Comparison of ENCODE assay signal across 8 mouse cellular contexts in genomic region chr8:121382583-121383241, GRCm38 (mm10).
DNase-seq lines count a peak whose midpoint lies in the region; ATAC-seq and TF ChIP-seq lines count a peak whose summit lies in the region.

No protein-coding gene starts in this region.

- no peaks in the 10 kb centered on the region for H3K79me3 ChIP-seq in C2C12 (ENCODE audit: low read depth)

- H3K36me3 ChIP-seq in C2C12 (ENCODE audit: control insufficient read depth, insufficient read depth) = no peaks in the 10 kb centered on the region
- no peaks in the 10 kb centered on the region for H3K36me3 ChIP-seq in heart, embryonic 16.5 days (ENCODE audit: control insufficient read depth, insufficient read depth)
- H3K36me3 ChIP-seq in lung, embryonic 16.5 days (ENCODE audit: control insufficient read depth, insufficient read depth, low read length) = no peaks in the 10 kb centered on the region

- H3K4me3 ChIP-seq in C2C12 (ENCODE audit: insufficient read depth, poor library complexity, severe bottlenecking) = no peak overlapping the region
- peak overlapping the region; percentile 29 for H3K4me3 ChIP-seq in heart, embryonic 16.5 days (ENCODE audit: low read length)
- H3K4me3 ChIP-seq in lung, embryonic 16.5 days (ENCODE audit: low read length) = peak overlapping the region; percentile 39

- H3K79me2 ChIP-seq in C2C12 (ENCODE audit: control insufficient read depth, insufficient read depth) = no peaks in the 10 kb centered on the region

- WGBS in heart, embryonic 16.5 days = 2% methylated on average over 21 of the region's 21 CpGs
- WGBS in lung, embryonic 16.5 days = 2% methylated on average over 21 of the region's 21 CpGs

- peak; percentile 87 for ATAC-seq in erythroid progenitor cell, adult 5-6 weeks (replicated peaks; ENCODE audit: low FRiP score, poor library complexity, severe bottlenecking)
- peak; percentile 69 for ATAC-seq in heart, embryonic 16.5 days (replicated peaks; ENCODE audit: extremely low read depth, insufficient read depth, low FRiP score)
- ATAC-seq in lung, embryonic 16.5 days (ENCODE audit: low read depth) = peak; percentile 84

- TF ChIP-seq CTCF in C2C12 (IDR thresholded peaks at IDR 0.05; ENCODE audit: control insufficient read depth, insufficient read depth, insufficient read length) = peak; percentile 64

- no peaks in the 10 kb centered on the region for H3K9me3 ChIP-seq in heart, embryonic 16.5 days (replicated peaks; ENCODE audit: control insufficient read depth, low read length)
- H3K9me3 ChIP-seq in lung, embryonic 16.5 days (ENCODE audit: control insufficient read depth, low read length) = no peaks in the 10 kb centered on the region

- peaks cover 7% of the 10 kb centered on the region for H3K4me1 ChIP-seq in heart, embryonic 16.5 days (ENCODE audit: control insufficient read depth, insufficient read depth, low read length)
- peaks cover 6% of the 10 kb centered on the region for H3K4me1 ChIP-seq in lung, embryonic 16.5 days (replicated peaks; ENCODE audit: control insufficient read depth, insufficient read depth, low read length)

- no peak overlapping the region for H3ac ChIP-seq in C2C12 (ENCODE audit: control insufficient read depth, insufficient read length, low read depth)

- peak overlapping the region; percentile 60 for H3K4me2 ChIP-seq in heart, embryonic 16.5 days (ENCODE audit: low read depth, low read length)
- peak overlapping the region; percentile 58 for H3K4me2 ChIP-seq in lung, embryonic 16.5 days (ENCODE audit: low read depth, low read length)

- H3K27ac ChIP-seq in heart, embryonic 16.5 days (ENCODE audit: low read length) = peak overlapping the region; percentile 17
- H3K27ac ChIP-seq in lung, embryonic 16.5 days (ENCODE audit: low read length) = 0 out of 2 replicates have a peak overlapping the region, but pooled peaks have one; percentile 45

- H3K27me3 ChIP-seq in C2C12 (ENCODE audit: control insufficient read depth, insufficient read depth, insufficient read length) = peaks cover 15% of the 10 kb centered on the region
- H3K27me3 ChIP-seq in heart, embryonic 16.5 days (ENCODE audit: control insufficient read depth, insufficient read depth, low read length) = no peaks in the 10 kb centered on the region; the same call in 1 of the 2 replicates
- no peaks in the 10 kb centered on the region; the same call in 1 of the 2 replicates for H3K27me3 ChIP-seq in lung, embryonic 16.5 days (ENCODE audit: control insufficient read depth, insufficient read depth, low read depth, low read length)

- H3K9ac ChIP-seq in heart, embryonic 16.5 days (ENCODE audit: low read length) = peak overlapping the region; percentile 55
- H3K9ac ChIP-seq in lung, embryonic 16.5 days (ENCODE audit: low read length) = peak overlapping the region; percentile 64

- peak; percentile 86 for DNase-seq in adrenal gland, postnatal 14 days
- DNase-seq in kidney, postnatal 14 days = peak; percentile 89
- peak; percentile 76 for DNase-seq in ovary, postnatal 36 days (ENCODE audit: low spot score)
- DNase-seq in urinary bladder, postnatal 36 days (ENCODE audit: low spot score in 2 of 2) = peak; percentile 46 to 63

TF ChIP-seq in C2C12, 6 proteins besides CTCF, POLR2A, EP300 and RAD21:
- TF ChIP-seq MAX (IDR thresholded peaks at IDR 0.05) (no peak), USF1 (IDR thresholded peaks at IDR 0.05; ENCODE audit: low read depth) (peak; percentile 72)
